Mouse (Mus musculus): ENCODE measurements around the gene Zfp827.

The Zfp827 gene

DNA sequence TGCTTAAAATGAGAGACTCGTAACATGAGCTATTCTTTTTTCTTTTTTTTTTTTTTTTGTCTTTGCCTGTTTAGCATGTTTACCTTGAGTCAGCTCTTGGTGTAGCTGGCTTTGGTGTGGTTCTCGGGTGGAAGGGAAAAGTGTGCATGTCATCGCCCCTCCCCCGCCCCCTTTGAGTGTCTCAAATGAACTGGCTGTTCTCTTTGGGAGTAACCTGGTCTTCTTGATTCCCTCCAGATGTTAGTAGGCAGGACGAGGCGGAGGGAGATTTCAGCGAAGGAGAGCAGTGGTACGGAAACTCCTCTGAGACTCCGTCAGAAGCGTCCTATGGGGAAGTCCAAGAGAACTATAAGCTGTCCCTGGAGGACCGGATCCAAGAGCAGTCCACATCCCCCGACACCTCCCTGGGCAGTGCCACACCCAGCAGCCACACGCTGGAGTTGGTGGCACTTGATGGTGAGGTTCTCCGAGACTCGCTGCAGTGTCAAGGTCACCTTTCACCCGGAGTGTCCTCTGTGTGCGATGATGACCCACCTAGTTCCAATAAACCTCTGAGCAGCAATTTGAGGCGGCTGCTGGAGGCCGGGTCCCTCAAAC is 31.9 kb downstream of the Zfp827 start:
- DNase-seq (ENCODE audit: low spot score) = no peak

DNA sequence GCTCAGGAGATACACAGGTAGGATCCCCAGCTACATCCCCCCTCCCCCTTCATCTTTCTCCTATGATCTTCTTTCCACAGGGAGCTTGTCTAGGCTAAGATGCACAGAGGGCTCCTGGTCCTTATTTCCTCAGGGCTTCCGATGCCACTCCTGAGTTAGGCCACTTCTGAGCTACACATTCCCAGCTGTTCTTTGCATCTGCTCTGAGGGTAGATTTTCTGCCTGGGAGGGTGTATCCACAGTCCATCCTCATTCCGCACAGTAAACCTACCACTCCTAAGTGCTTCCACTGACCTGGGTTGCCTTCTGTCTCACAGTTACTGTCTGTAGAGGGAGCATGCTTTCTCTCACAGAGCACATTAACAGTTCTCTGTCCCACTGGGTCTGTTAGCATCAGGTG is 37.7 kb downstream of the Zfp827 start:
- no peak for DNase-seq (ENCODE audit: low spot score)

DNA sequence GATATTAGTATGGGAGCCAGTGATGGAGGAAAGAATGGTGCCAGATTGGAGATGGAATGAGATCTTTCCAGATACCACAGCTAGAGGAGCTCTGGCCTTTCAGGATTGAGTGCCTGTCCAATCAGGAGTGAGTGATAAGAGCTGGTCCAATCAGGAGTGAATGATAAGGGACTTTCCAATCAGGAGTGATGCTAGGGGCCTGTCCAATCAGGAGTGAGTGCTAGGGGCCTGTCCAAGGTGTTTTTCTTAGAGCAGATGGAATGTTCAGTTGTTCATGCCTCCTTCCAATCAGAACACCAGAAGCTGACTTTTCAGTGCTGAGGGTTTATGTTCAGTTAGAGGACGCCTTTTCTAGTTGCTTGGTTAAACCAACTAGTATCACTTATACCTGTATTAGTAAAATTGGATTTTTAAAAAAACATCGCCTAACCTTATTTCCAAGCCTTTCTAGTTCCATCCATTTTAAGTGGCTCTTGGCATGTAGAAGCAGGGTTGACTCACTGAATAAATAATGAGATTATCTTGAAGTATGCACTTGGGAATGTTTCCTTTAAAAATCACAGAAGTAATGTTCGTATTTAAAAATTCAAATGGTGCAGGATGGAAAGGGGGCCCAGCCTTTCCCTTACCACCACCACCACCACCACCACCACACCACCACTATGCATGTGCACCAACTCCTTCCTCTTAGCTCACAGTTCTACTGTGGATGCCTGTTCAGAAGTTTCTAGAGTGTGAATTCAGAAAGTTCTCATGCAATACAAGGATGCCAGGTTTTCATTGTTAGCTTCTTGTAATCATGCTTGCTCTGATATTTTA is 39.8 kb downstream of the Zfp827 start:
- DNase-seq (ENCODE audit: low spot score) = no peak

DNA sequence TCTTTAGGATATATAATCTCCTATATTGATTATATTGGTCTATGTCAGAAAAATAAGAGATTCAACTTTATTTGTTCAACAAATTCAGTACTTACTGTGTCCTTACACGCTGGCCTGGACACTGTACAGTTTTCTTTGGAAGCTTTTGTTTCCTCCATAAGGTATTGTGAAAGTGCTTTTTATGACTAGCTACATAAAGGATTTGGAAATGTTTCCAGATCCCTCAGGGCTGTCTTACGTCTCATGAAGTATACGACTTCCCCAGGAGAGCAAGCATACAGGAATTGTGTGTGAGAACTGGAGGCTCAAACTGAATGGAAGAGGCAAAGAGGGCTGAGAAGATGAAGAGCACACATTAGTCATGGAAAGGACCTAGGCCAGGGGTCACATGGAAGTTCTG is 45.1 kb downstream of the Zfp827 start:
- DNase-seq (ENCODE audit: low spot score) = no peak

DNA sequence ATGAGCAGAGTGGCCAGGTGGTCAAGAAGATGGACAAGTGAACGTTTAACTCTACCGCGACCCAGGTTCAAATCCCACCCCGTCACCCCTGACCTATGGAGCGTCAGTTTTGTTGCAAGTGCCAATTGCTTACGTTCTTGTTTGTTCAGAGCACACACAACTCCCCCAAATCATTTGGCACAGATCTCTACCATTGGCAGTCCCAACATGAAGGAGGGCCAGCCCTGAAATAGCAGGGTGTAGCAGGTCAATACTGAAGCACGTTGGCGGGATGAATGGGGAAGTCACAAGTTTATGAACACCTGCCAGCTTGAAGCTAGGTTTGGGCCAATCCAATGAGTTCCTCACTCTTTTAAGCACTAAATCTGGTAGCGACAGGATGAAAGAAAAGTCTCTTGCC is 46.7 kb downstream of the Zfp827 start:
- no peak for DNase-seq (ENCODE audit: low spot score)

DNA sequence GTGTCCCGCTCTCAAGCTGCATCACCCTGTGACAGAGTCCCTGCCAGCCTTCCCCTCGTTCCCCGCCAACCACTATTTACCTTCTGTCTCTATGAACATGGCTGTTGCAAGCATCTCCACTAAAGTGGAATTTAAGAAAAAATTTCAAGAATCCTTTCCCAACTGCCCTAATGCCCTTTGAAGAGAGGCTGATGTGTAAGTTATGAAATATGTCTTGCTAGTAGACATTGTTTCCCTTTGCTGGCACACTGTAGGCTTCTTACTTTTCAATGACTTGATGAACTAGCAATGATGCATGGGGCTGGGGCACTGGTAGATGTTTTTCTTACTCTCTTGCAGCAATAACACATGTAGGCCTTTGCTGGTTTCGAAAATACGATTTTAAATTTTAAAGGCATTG is 49.0 kb downstream of the Zfp827 start:
- no peak for DNase-seq (ENCODE audit: low spot score)

DNA sequence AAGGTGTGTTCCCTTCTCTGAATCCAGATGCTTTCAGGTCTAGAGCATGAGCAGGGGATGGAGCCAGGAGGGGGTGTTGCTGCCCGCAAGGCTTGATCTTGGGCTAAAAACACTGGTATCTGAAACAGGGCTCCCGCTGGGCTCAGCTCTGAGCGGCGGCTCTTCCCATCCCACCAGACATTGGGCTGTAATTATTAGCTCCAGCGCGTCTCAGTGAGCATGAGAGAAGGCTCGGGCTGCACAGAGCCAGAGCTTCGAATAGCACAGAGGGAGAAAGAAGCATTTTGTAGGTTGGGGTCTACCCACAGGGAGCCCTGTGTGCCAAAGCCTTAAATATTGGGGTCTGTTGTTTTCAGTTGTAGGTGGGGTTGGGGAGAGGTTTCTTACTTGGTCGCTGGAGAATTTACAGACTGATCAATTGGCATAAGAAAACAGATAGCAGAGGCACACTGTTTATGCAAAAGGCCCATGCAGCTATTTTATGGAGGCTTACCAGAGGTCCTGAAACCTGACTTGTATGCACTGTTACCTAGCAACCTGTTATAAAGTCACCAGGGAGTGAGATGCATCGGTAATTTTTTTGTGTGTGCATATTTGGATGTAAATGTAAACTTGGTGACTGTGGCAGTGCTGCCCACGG is 50.4 kb downstream of the Zfp827 start:
- no peak for DNase-seq (ENCODE audit: low spot score)

DNA sequence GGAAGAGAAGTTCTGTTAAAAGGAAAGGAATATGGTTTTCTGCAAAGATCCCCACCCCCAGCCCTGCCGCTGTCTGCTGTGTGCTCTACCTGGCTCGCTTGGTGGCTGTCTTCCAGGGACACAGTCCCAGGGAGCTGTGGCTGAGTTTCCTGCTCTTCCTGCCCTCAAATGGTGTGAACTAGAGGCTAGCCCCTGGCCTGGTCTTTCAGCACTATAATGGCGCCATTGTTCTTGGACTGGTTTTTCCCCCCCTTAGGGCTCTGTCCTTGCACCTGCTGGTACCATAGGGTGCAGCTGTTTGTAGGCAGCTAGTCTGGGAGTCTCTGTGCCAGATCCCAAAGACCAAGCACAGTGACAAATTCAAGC is 50.9 kb downstream of the Zfp827 start:
- DNase-seq (ENCODE audit: low spot score) = no peak

DNA sequence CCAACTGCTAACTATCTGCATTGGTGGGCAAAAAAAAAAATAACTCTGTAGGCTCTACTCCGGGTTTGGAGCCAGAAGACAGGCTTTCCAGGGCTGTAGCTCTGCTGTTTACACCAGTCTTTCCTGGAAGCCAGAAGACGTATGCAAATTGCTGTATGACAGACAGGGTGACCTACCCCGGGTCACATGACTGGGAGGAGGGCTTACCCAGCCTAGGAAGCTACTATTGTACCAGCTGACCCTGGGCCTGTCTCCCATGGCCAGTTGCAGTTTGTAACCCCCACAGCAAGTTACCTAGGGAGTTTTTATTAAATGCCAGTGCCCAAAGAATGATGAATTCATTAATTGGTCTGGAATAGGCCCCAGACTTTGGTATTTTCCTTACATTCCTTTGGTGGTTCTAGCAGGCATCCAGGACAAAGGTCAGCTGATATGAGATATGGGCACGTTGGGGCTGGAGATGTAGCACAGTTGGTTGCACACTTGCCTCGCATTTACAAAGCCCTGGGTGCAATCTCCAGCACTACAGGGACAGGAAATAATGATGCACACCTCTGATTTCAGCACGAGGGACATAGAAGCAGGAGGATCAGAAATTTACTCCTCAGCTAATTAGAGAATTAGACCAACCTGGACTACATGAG is 52.0 kb downstream of the Zfp827 start:
- no peak for DNase-seq (ENCODE audit: low spot score)

DNA sequence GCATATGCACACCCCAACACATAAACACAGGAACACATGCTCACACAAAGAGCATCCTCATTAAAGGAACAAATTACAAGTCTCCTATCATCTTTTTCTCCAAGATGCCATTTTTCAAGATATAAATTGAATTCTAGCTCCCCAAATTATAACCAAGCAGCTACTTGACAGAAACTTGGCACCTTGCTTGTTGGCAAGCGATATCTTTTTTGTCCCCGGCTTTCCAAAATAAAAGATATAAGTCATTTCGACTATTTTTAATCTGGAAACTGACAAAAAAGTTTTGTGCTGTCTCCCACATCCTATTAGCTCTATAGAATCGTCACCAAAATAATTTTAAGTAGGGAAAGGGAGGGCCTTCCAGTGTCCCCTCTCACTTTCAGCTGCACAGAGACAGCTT is 53.1 kb downstream of the Zfp827 start:
- no peak for DNase-seq (ENCODE audit: low spot score)

DNA sequence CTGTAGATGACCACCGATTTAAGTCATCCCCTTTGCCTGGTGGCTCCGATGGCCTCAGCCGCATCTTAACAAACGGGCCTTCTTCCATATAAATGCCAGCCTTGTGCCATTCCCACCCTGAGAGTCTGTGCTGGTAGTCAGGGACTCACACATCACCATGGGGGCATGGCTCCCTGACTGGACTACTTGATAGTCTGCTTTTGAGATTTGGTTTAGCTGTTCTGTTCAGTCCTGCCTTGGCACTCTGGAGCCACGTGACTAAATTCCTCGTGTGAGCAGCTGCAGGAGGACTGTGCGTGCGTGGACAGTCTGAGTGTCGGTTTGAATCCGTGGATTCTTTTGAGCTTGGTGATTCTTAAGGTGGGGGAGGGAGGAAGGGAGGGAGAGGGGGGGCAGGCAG is 53.7 kb downstream of the Zfp827 start:
- DNase-seq (ENCODE audit: low spot score) = no peak

DNA sequence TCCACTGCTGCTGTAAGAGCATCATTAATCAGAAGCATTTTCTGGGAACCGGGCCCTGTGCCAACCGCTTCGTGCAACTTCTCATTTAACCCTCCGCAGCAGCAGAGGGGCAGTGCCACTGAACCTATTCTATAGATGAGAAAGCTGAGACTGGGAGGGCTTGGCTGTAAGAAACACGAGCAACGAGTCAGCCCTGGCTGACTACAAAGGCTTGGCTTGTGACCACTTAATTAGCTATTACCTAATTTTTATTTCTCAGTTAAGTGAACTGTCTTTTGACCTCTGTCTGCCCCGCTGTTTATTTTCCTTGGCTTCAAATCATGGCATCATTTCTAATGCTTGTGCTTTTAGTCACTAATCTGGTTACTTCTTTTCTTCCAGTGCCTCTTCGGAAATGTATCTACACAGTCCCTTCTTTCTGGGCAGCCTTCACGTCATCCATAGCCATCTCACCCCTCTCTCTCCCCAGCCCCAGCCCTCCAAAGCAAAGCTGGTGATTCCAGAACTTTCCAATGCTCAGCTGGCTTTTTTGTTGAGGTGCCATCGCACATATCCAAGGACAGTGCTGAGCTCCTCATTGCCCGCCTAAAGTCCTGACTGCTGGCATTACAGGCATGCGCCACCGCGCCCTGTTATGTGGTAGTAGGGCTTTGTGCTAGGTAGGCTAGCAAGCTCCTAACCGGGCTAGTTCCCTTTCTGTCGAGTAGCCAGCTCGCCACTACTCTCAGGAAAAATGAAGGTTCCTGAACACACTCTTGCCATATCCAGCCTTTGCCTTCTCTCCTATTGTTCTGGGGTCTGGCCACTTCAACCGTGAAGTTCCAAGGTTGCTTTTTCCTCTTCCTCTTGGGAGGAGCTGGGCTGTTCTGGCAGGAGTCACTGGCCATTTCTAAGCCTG is 55.5 kb downstream of the Zfp827 start:
- DNase-seq (ENCODE audit: low spot score) = no peak

DNA sequence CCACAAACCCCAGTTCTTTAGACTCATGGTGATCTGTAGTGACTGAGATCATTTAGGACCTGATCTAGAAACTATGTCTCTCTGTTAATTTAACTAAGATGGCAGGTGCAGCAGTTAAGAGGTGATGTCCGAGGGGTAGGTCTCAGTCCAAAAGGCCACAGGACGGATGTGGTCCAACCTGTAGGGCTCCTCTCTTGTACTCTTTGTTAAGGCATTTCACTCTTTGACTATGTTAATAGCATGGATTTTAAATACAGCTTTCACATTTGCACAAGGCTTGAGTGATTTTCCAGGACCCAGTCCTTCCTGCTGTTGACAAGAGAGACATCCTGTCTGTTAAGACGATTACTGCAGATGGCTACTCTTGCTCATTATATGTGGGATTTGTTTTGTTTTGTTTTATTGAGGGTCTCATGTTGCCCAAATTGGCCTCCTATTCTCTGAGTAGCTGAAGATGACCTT is 56.2 kb downstream of the Zfp827 start:
- no peak for DNase-seq (ENCODE audit: low spot score)

DNA sequence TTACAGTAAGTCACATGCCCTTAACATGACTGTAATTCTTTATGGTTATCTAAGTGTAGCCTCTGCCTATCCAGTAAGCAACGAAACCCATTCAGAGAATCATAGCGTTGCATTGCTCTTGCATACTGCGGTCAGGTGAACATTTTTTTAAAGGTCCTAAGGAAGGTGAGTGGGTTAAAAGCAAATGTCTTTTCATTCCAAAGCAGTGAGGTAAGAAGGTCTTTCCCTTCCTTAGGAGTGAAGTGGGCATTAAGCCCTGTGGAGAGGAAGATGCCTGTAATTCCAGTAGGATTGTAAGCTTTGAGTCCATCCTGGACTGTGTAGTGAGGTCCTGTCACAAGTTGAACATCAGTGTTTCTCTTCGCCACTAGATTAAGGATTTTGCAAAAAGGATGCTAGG is 66.2 kb downstream of the Zfp827 start:
- no peak for DNase-seq (ENCODE audit: low spot score)

DNA sequence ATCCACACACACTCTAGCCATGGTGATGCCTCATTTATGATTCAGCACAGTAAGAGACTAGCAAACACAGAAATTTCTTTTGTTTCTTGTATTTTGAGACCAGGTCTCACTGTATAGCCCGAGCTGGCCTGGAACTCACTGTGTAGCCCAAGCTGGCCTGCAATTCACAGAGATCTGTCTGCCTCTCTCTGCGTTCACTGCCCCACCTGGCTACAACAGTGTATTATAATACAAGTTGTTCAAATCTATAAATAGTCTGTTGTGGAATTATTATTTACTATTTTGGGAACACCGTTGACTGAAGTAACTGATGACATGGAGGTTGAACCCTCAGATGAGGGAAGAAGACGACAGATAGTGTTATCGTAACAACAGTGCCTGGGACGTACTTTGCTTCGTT is 66.9 kb downstream of the Zfp827 start:
- no peak for DNase-seq (ENCODE audit: low spot score)

DNA sequence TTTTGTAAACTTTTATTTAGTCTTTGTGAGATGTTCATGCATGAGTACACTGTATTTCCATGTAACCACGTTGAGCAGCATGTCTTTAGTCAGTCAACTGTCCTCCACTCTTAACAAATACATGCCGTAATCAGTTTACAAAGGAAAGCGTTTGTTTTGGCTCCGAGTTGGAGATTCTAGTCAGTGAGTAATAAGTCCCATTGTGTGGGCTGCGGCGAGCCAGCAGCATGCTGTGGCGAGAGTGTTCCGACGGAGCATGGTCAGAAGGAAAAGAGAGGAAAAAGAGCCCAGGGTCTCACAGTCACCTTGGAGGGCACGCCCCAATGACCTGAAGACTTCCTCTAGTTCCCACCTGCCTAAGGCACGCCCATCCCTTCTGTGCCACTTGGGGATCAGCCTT is 68.7 kb downstream of the Zfp827 start:
- DNase-seq (ENCODE audit: low spot score) = no peak

DNA sequence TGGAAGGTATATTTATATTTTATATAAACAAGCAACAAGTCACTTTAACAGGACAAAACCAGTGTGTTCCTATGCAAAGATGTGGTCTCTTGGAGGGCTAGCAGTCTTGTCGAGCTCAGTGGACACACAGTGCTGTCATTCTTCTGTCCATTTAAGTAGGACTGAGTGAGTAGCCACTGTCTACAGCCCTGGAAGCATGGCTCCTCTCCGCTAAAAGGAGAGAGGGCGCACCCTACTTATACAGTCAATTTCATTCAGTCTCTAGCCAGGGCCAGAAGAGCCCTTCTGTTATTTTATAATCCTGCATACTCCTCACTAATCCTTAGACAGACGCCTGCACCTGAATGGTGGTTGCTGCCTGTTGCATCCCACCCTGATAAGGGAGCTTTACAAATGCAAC is 74.5 kb downstream of the Zfp827 start:
- DNase-seq (ENCODE audit: low spot score) = no peak

DNA sequence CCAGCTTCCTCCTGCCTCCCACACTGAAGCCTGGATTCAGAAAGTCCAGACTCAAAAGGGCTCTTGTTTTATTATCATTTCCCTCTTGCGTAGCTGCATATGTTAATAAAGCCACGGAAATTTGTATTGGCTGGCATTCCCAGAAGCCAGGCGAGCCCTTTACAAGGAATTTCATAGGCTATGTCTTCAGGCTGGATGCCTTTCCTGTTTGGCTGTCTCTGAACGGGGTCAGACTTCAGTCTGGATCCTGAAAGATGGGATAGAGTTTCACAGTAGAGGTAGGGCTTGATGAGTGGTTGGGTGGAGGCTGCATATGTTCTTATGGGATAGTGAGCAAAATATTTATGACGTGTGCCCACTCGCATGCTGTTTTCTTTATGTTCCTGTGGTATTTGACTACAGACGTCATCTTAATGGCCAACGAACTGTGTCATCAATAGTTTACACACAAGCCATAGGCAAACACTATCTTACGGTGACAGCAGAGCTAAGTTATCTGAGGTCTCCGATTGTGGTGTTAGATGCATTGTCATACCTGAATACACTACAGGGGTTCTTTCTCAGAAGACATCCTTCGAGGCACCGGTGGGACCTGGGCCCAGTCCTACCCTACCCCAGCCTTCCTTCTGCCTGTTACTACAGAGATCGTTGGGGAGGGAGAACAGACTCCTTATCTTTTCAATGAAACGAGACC is 75.1 kb downstream of the Zfp827 start:
- no peak for DNase-seq (ENCODE audit: low spot score)

DNA sequence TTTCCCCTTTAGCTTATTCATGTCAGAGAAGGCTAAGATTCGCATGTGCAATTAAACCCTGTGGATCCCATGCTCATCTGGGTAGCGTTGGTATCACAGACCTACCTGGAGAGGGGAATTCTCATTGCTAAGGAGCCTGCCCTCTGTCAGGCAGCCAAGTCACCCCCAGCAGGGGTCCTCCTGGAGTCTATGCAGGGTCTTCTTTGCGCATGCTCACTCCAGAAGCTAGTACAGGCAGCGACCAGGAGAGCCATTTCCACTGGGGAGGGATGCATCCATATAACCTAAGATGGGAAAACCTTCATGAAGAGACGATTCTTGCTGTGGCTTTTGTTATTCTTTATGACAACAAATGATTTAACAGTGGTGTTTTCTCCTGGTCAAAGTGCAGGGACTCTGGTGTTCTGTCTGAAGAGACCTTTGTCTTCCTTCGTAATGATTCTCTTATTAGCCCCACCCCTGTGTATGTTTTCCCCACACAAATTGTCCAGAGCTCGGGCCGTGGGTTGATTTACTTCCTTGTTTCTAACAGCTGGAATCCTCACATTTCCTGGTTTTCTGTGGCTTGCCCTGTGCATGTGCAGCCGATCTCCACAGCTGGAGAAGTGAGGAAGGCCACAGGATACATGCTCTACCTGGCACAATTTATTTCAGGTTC is 75.8 kb downstream of the Zfp827 start:
- DNase-seq (ENCODE audit: low spot score) = no peak

DNA sequence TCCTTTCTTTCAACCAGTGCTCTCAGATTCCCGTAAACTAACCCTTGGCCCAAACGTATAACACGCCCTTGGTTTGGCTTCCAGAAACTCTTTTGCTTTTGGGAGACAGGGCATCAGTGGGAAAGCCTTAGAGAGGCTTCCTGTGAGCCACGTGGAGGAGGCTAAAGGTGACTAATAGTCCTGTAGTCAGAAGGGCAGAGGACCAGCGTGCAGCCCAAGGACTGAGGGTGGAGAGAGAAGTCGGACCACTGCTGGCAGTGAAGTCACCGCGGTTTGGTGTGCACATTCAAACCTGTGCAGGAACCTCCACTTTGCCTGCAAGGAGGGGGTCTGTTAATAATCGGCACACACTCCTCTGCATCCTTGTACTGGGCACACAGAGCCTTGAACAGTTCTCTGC is 76.4 kb downstream of the Zfp827 start:
- DNase-seq (ENCODE audit: low spot score) = no peak

DNA sequence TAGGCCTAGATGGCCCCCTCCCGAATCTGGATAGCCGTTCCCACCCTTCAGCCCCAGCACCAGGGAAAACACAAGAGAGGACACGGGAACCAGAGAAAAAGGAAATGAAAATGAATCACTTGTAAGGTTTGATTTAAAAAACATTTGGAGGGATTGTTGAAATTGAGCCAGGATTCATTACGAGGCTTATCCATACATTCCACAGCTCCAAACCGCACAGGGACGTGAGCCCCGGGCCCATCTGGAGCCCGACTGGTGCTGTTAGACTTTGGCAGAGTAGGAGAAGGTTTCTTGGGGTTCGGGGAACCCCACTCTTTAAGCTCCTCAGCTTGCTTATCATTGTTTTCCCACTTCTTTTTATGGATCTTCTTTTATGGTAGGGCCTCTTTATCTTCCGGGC is 76.9 kb downstream of the Zfp827 start:
- no peak for DNase-seq (ENCODE audit: low spot score)

Measured in ovary, postnatal 36 days (tissue).